ENCODE assay signal across 18 mouse cellular contexts in genomic region chr2:157500364-157500763, GRCm38 (mm10). TPM values are rescaled to one million over a fixed set of nuclear protein-coding genes. Genes with fewer than 3 reads are reported as not detected.
DNase-seq lines count a peak whose midpoint lies in the region; ATAC-seq and TF ChIP-seq lines count a peak whose summit lies in the region.
"Had no signal": no experiment of that assay in that cellular context is flagged by ENCODE, and none has a peak within 500 bp of the region (broad histone marks: within the 10 kb centered on the region; RNA-seq: fewer than 3 reads in every experiment).

No protein-coding gene starts in this region.

- no peak overlapping the region for H3K4me3 ChIP-seq in lung, postnatal 0 days (ENCODE audit: low read depth, low read length)
- no peak overlapping the region for H3K4me3 ChIP-seq in kidney, embryonic 14.5 days (ENCODE audit: low read length)
- H3K4me3 ChIP-seq: embryonic facial prominence, embryonic 13.5 days; heart, embryonic 13.5 days; hindbrain, embryonic 12.5 days; left cerebral cortex, adult 2 months; midbrain, embryonic 15.5 days; neural tube, embryonic 12.5 days had no signal

- H3K27me3 ChIP-seq in lung, postnatal 0 days (replicated peaks; ENCODE audit: insufficient read depth, low read length), result no peaks in the 10 kb centered on the region
- no peaks in the 10 kb centered on the region for H3K27me3 ChIP-seq in kidney, embryonic 14.5 days (ENCODE audit: control insufficient read depth, insufficient read depth, low read length)
- H3K27me3 ChIP-seq: embryonic facial prominence, embryonic 13.5 days; hindbrain, embryonic 12.5 days; midbrain, embryonic 15.5 days; neural tube, embryonic 12.5 days had no signal

- no peak for ATAC-seq in lung, postnatal 0 days
- ATAC-seq in megakaryocyte, adult 5-6 weeks (ENCODE audit: poor library complexity, severe bottlenecking), result peak; percentile 95
- ATAC-seq in kidney, embryonic 14.5 days (ENCODE audit: low FRiP score, low TSS enrichment), result no peak
- ATAC-seq: intestine, embryonic 16.5 days; midbrain, embryonic 15.5 days had no signal

- no peaks in the 10 kb centered on the region for H3K9me3 ChIP-seq in lung, postnatal 0 days (ENCODE audit: low read length)
- no peaks in the 10 kb centered on the region for H3K9me3 ChIP-seq in kidney, embryonic 14.5 days (ENCODE audit: control insufficient read depth, low read length)
- H3K9me3 ChIP-seq: embryonic facial prominence, embryonic 13.5 days; heart, embryonic 13.5 days; hindbrain, embryonic 12.5 days; midbrain, embryonic 15.5 days; neural tube, embryonic 12.5 days had no signal

- TF ChIP-seq EP300 in lung, postnatal 0 days (IDR thresholded peaks at IDR 0.05), result no peak

- DNase-seq in lung, postnatal 0 days (ENCODE audit: low spot score), result peak; percentile 35
- DNase-seq in lung, postnatal 10 days, result no peak
- peak; percentile 37 for DNase-seq in c-Kit-positive CD71-negative TER-119-negative erythroid progenitor cells, embryonic 14.5 days (ENCODE audit: low read depth)
- no peak for DNase-seq in thymus, adult 18-20 months
- no peak for DNase-seq in heart, postnatal 10 days
- DNase-seq: cerebellum, adult 11 months; gastrocnemius, postnatal 36 days; lung, postnatal 14 days had no signal

- no peak for TF ChIP-seq CTCF in lung, postnatal 0 days (IDR thresholded peaks at IDR 0.05)

- no peak overlapping the region for H3K4me2 ChIP-seq in lung, postnatal 0 days (replicated peaks; ENCODE audit: low read depth, low read length)
- H3K4me2 ChIP-seq in kidney, embryonic 14.5 days (replicated peaks; ENCODE audit: low read depth, low read length), result no peak overlapping the region
- H3K4me2 ChIP-seq: embryonic facial prominence, embryonic 13.5 days; heart, embryonic 13.5 days; hindbrain, embryonic 12.5 days; midbrain, embryonic 15.5 days; neural tube, embryonic 12.5 days had no signal

- H3K4me1 ChIP-seq in lung, postnatal 0 days (ENCODE audit: insufficient read depth, low read depth, low read length), result no peaks in the 10 kb centered on the region
- H3K4me1 ChIP-seq in kidney, embryonic 14.5 days (ENCODE audit: control insufficient read depth, insufficient read depth, low read length), result no peaks in the 10 kb centered on the region

- no peak overlapping the region for H3K27ac ChIP-seq in lung, postnatal 0 days (ENCODE audit: low read length)
- H3K27ac ChIP-seq in kidney, embryonic 14.5 days (ENCODE audit: low read depth, low read length), result no peak overlapping the region
- H3K27ac ChIP-seq: embryonic facial prominence, embryonic 13.5 days; heart, embryonic 13.5 days; hindbrain, embryonic 12.5 days; kidney, postnatal 0 days; left cerebral cortex, adult 2 months; midbrain, embryonic 15.5 days; neural tube, embryonic 12.5 days had no signal

- 41% methylated on average over 2 of the region's 2 CpGs for WGBS in lung, postnatal 0 days
- 51% methylated on average over 2 of the region's 2 CpGs for WGBS in kidney, embryonic 14.5 days

- no peak overlapping the region for H3K9ac ChIP-seq in lung, postnatal 0 days (replicated peaks; ENCODE audit: low read depth)
- H3K9ac ChIP-seq in kidney, embryonic 14.5 days (ENCODE audit: low read depth, low read length), result no peak overlapping the region
- H3K9ac ChIP-seq: embryonic facial prominence, embryonic 13.5 days; heart, embryonic 13.5 days; hindbrain, embryonic 12.5 days; midbrain, embryonic 15.5 days; neural tube, embryonic 12.5 days had no signal

- H3K36me3 ChIP-seq in lung, postnatal 0 days (ENCODE audit: insufficient read depth, low read length), result no peaks in the 10 kb centered on the region
- no peaks in the 10 kb centered on the region for H3K36me3 ChIP-seq in kidney, embryonic 14.5 days (ENCODE audit: control insufficient read depth, insufficient read depth, low read length)
- H3K36me3 ChIP-seq: embryonic facial prominence, embryonic 13.5 days; heart, embryonic 13.5 days; hindbrain, embryonic 12.5 days; midbrain, embryonic 15.5 days; neural tube, embryonic 12.5 days had no signal

- intact Hi-C loops in heart, postnatal 10 days (cut with DNase I), result no loop called here

RNA-seq across cellular contexts. Expression of gene Nnat, which starts 59.5 kb away (rescaled TPM):
- polyA plus RNA-seq in lung, postnatal 0 days (2015; fragmentation: Nextera tagmentation; extraction: Ambion mirVana), result 101 and 151 TPM in 2 replicates
- not detected in 2 replicates for total RNA-seq in megakaryocyte, adult 5-6 weeks (2015)
- not detected in 2 replicates for total RNA-seq in megakaryocyte, adult 5-6 weeks (2017)
- polyA plus RNA-seq in kidney, embryonic 14.5 days (2014; fragmentation: Nextera tagmentation; extraction: Ambion mirVana), result 248 and 307 TPM in 2 replicates
- 1 to 10 TPM; 3.9 to 6.4 TPM for total RNA-seq in heart, postnatal 10 days (2021)

Comparison
In these comparisons a context has a peak if more than half of its experiments do, and no peak if none do; other contexts are left out.
1. DNase-seq: peak in lung, postnatal 0 days (single experiment) and c-Kit-positive CD71-negative TER-119-negative erythroid progenitor cells, embryonic 14.5 days (single experiment); none in lung, postnatal 10 days (single experiment), thymus, adult 18-20 months (0 of 2) and heart, postnatal 10 days (0 of 2).
2. RNA of gene Nnat, which starts 59.5 kb away (total RNA-seq): 3.9 to 6.4 TPM in heart, postnatal 10 days; not detected in megakaryocyte, adult 5-6 weeks; every median in the first group is over 4 times any median in the second.